Mouse (Mus musculus): ENCODE results near the gene Aanat. TPM values are rescaled to one million over a fixed set of nuclear protein-coding genes. Genes with fewer than 3 reads are reported as not detected.

The Aanat gene
- total RNA-seq (2021), result not detected
- long read RNA-seq, experiment 1, result 0 reads
- long read RNA-seq, experiment 2, result 0 reads

GRCm38 (mm10) chr11:116586310-116586709, at the start of gene Aanat:
TSS of gene Aanat (plus strand) at chr11:116586432.
- DNase-seq, result no peak
- intact Hi-C loops (cut with DNase I), result loop anchor here (1.0 kb wide), 1 partner anchor 42 kb away; no protein-coding TSS in a partner anchor

GRCm38 (mm10) chr11:116536685-116537084, 49.5 kb upstream of the Aanat start:
- intact Hi-C loops (cut with DNase I), result no loop called here

GRCm38 (mm10) chr11:116537388-116537787, 48.8 kb upstream of the Aanat start:
- intact Hi-C loops (cut with DNase I), result no loop called here
- no peak for DNase-seq

More at GRCm38 (mm10) chr11:116536685-116537084, 49.5 kb upstream of the Aanat start:
- no peak for DNase-seq

- intact Hi-C loops (cut with DNase I), result no loop called here
- no peak for DNase-seq
Measured at GRCm38 (mm10) chr11:116538142-116538735, 48.0 kb upstream of the Aanat start.

GRCm38 (mm10) chr11:116541183-116541582, 45.0 kb upstream of the Aanat start:
- no peak for DNase-seq
- intact Hi-C loops (cut with DNase I), result no loop called here

- intact Hi-C loops (cut with DNase I), result no loop called here
- DNase-seq, result peak; percentile 33 to 57
Measured at GRCm38 (mm10) chr11:116543110-116543509, 43.1 kb upstream of the Aanat start.

GRCm38 (mm10) chr11:116547296-116548060, 38.8 kb upstream of the Aanat start:
- no peak for DNase-seq
- intact Hi-C loops (cut with DNase I), result no loop called here

- no peak for DNase-seq
- intact Hi-C loops (cut with DNase I), result no loop called here
Measured at GRCm38 (mm10) chr11:116548780-116549179, 37.5 kb upstream of the Aanat start.

GRCm38 (mm10) chr11:116549273-116550038, 36.8 kb upstream of the Aanat start:
- DNase-seq, result no peak
- intact Hi-C loops (cut with DNase I), result loop anchor here (10.0 kb wide), 1 partner anchor 255 kb away; no protein-coding TSS in a partner anchor

GRCm38 (mm10) chr11:116550748-116551147, 35.5 kb upstream of the Aanat start:
- intact Hi-C loops (cut with DNase I), result loop anchor here (10.0 kb wide), 1 partner anchor 254 kb away; no protein-coding TSS in a partner anchor
- peak in 1 of 2 experiments; percentile 32 for DNase-seq

GRCm38 (mm10) chr11:116552194-116552593, 34.0 kb upstream of the Aanat start:
- intact Hi-C loops (cut with DNase I), result loop anchor here (10.0 kb wide), 1 partner anchor 253 kb away; no protein-coding TSS in a partner anchor

GRCm38 (mm10) chr11:116554171-116554878, 31.9 kb upstream of the Aanat start:
- peak; percentile 45 to 58 for DNase-seq

More at GRCm38 (mm10) chr11:116552194-116552593, 34.0 kb upstream of the Aanat start:
- no peak for DNase-seq

GRCm38 (mm10) chr11:116555572-116555971, 30.7 kb upstream of the Aanat start:
- intact Hi-C loops (cut with DNase I), result loop anchor here (2.0 to 10.0 kb wide), 2 partner anchors 73 to 249 kb away; no protein-coding TSS in a partner anchor
- no peak for DNase-seq

More at GRCm38 (mm10) chr11:116554171-116554878, 31.9 kb upstream of the Aanat start:
- intact Hi-C loops (cut with DNase I), result loop anchor here (2.0 to 10.0 kb wide), 2 partner anchors 74 to 250 kb away; no protein-coding TSS in a partner anchor

GRCm38 (mm10) chr11:116556308-116556707, 29.9 kb upstream of the Aanat start:
- intact Hi-C loops (cut with DNase I), result loop anchor here (10.0 kb wide), 1 partner anchor 248 kb away; no protein-coding TSS in a partner anchor
- DNase-seq, result no peak

- intact Hi-C loops (cut with DNase I), result no loop called here
- DNase-seq, result no peak
Measured at GRCm38 (mm10) chr11:116565283-116566041, 20.8 kb upstream of the Aanat start.

- intact Hi-C loops (cut with DNase I), result no loop called here
- no peak for DNase-seq
Measured at GRCm38 (mm10) chr11:116567531-116567930, 18.7 kb upstream of the Aanat start.

GRCm38 (mm10) chr11:116570821-116571220, 15.4 kb upstream of the Aanat start:
- intact Hi-C loops (cut with DNase I), result no loop called here
- no peak for DNase-seq

GRCm38 (mm10) chr11:116571767-116572679, 14.2 kb upstream of the Aanat start:
- intact Hi-C loops (cut with DNase I), result no loop called here
- DNase-seq, result peak; percentile 27 to 55

Measured in heart, postnatal 14 days (tissue).